Mouse (Mus musculus): ENCODE measurements around the gene 1700003F12Rik.

- TF ChIP-seq CTCF (IDR thresholded peaks at IDR 0.05; ENCODE audit: extremely low read depth, insufficient read depth, low read length) (no peak), POLR2A (IDR thresholded peaks at IDR 0.05; ENCODE audit: extremely low read depth, insufficient read depth, low read length) (no peak)
Measured at GRCm38 (mm10) chr2:154568329-154569070, 21.6 kb downstream of the 1700003F12Rik start.

All from cortical plate, adult 2 months (tissue).